Mouse (Mus musculus): ENCODE results near the gene Ntm.

- TF ChIP-seq MAX (IDR thresholded peaks at IDR 0.05) (no peak), CTCF (IDR thresholded peaks at IDR 0.05; ENCODE audit: control insufficient read depth, insufficient read depth, insufficient read length) (no peak), MYOG (IDR thresholded peaks at IDR 0.05; ENCODE audit: control insufficient read depth, extremely low read depth, insufficient read length) (no peak), USF1 (IDR thresholded peaks at IDR 0.05; ENCODE audit: low read depth) (no peak), MYOD1 (IDR thresholded peaks at IDR 0.05; ENCODE audit: control insufficient read depth, insufficient read length, low read depth) (no peak), CEBPB (IDR thresholded peaks at IDR 0.05; ENCODE audit: low read depth) (no peak)
Observed at GRCm38 (mm10) chr9:29534773-29535172, 428.2 kb downstream of the Ntm start.

Data from C2C12 (cell line).